Mouse (Mus musculus): ENCODE measurements at regions not wholly inside any gene's neighbourhood (a gene's known extent, or its start where the extent isn't known, plus 50 kb on each side); places are given as distances from the start of the nearest gene placed in this dataset.

- no peak for DNase-seq (ENCODE audit: low spot score in 2 of 2)
Measured at GRCm38 (mm10) chr8:8484546-8484945, 176.5 kb downstream of the Efnb2 start.

- no peak for DNase-seq (ENCODE audit: low spot score in 2 of 2)
Measured at GRCm38 (mm10) chr8:8482707-8483480, 178.1 kb downstream of the Efnb2 start.

GRCm38 (mm10) chr8:8477456-8477855 lies 183.6 kb downstream of the Efnb2 start:
- DNase-seq (ENCODE audit: low spot score in 2 of 2) = no peak

- DNase-seq (ENCODE audit: low spot score in 2 of 2) = no peak
Measured at GRCm38 (mm10) chr8:8468552-8468951, 192.5 kb downstream of the Efnb2 start.

- DNase-seq (ENCODE audit: low spot score in 2 of 2) = no peak
Measured at GRCm38 (mm10) chr8:8466526-8467244, 194.4 kb downstream of the Efnb2 start.

- DNase-seq (ENCODE audit: low spot score in 2 of 2) = no peak
Measured at GRCm38 (mm10) chr8:8462455-8462854, 198.6 kb downstream of the Efnb2 start.

GRCm38 (mm10) chr8:8457536-8457935 lies 203.5 kb downstream of the Efnb2 start:
- no peak for DNase-seq (ENCODE audit: low spot score in 2 of 2)

- no peak for DNase-seq (ENCODE audit: low spot score in 2 of 2)
Measured at GRCm38 (mm10) chr8:8453944-8454343, 207.1 kb downstream of the Efnb2 start.

- no peak for DNase-seq (ENCODE audit: low spot score in 2 of 2)
Measured at GRCm38 (mm10) chr8:8452226-8452625, 208.8 kb downstream of the Efnb2 start.

- DNase-seq (ENCODE audit: low spot score in 2 of 2) = no peak
Measured at GRCm38 (mm10) chr8:8448911-8449310, 212.1 kb downstream of the Efnb2 start.

- no peak for DNase-seq (ENCODE audit: low spot score in 2 of 2)
Measured at GRCm38 (mm10) chr8:8441568-8441967, 219.5 kb downstream of the Efnb2 start.

- no peak for DNase-seq (ENCODE audit: low spot score in 2 of 2)
Measured at GRCm38 (mm10) chr8:8440903-8441302, 220.1 kb downstream of the Efnb2 start.

- DNase-seq (ENCODE audit: low spot score in 2 of 2) = no peak
Measured at GRCm38 (mm10) chr8:8426201-8426600, 234.8 kb downstream of the Efnb2 start.

- DNase-seq (ENCODE audit: low spot score in 2 of 2) = no peak
Measured at GRCm38 (mm10) chr8:8423443-8423842, 237.6 kb downstream of the Efnb2 start.

GRCm38 (mm10) chr8:8421713-8422112 lies 239.3 kb downstream of the Efnb2 start:
- DNase-seq (ENCODE audit: low spot score in 2 of 2) = no peak

- no peak for DNase-seq (ENCODE audit: low spot score in 2 of 2)
Measured at GRCm38 (mm10) chr8:8419360-8420330, 241.4 kb downstream of the Efnb2 start.

- no peak for DNase-seq (ENCODE audit: low spot score in 2 of 2)
Measured at GRCm38 (mm10) chr8:8418929-8419328, 242.1 kb downstream of the Efnb2 start.

- no peak for DNase-seq (ENCODE audit: low spot score in 2 of 2)
Measured at GRCm38 (mm10) chr8:8418525-8418924, 242.5 kb downstream of the Efnb2 start.

- no peak for DNase-seq (ENCODE audit: low spot score in 2 of 2)
Measured at GRCm38 (mm10) chr8:8416092-8416701, 244.8 kb downstream of the Efnb2 start.

- no peak for DNase-seq (ENCODE audit: low spot score in 2 of 2)
Measured at GRCm38 (mm10) chr8:8407357-8407756, 253.7 kb downstream of the Efnb2 start.

- DNase-seq (ENCODE audit: low spot score in 2 of 2) = no peak
Measured at GRCm38 (mm10) chr8:8403410-8403809, 257.6 kb downstream of the Efnb2 start.

- no peak for DNase-seq (ENCODE audit: low spot score in 2 of 2)
Measured at GRCm38 (mm10) chr8:8392303-8392702, 268.7 kb downstream of the Efnb2 start.

Data from spleen, postnatal 4 days (tissue).